Mouse (Mus musculus) R1 (cell line): ENCODE data around the gene Nucb1.
"Not testable (repeated sequence)": the region's sequence is repeated elsewhere in the genome, so short reads cannot be mapped to it uniquely, and the experiment has no call there.

ENCODE experiments used
- DNase-seq: peaks from one replicate; pipeline ENCODE4 v3.0.0-alpha.2; 2018; ENCODE audit warnings: low read depth, low spot score

Nucb1 gene

DNA sequence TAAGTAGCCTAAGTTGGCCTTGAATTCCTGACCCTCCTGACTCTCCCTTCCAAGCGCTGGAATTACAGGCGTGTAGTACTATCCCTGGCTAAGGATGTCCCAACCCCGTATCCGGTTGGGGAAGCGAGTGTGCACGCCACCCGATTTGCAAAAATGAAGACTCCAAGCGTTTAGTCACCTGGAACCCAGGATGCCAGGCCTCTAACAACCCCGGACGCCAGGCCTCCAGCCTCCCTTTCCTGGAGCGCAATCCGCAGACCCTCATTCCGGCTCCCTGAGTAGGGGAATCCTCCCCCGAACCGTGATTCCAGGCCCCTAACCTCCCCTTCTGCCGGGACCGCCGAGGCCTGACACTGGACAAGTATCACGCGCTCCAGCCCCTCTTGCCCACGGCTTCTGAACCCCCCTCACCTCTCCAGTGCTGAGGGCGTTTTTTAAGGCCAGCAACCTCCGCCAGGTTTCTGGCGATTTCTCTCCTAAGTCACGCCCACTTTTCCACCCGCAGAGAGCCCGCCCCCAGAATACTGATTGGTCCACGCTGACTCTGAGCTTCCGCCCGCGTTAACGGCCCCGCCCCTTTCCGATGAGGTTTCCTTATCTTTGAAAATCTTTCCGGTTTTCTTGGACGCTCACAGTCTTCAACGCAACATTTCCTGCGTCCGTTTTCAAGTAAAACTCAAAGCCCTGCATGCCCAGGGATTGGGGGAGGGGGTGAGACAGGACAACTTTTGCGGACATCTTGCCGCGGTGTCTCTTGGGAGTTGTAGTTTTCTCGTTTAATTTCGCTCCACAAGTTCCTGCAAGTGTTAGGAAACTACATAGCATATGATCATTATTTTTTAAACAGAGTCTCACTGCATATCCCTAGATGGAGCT, at the start of gene Nucb1:
Gene Nucb1, minus strand, starts transcription at position 495 of the 876 bp plus-strand sequence.
- DNase-seq, result peak; percentile 97

DNA sequence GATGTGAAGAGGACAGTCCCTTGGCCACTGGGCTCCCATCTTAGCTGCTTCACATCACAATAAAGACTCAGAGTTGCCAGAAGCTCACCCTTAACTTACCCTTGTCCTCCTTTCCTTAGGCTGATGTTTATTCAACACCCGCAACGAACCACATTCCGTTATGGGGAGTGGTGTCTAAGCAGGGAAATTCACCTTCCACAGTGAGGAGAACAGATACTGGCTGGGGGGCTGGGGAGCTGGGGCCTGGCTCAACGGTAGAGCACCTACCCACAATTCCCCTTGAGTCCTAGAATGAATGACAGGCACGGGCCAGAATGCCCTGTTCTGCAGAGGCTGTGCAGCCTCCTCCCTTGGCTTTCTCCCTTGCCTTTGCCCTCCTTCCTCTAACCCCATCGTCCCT, 48.7 kb upstream of the Nucb1 start:
- DNase-seq, result peak; percentile 98

DNA sequence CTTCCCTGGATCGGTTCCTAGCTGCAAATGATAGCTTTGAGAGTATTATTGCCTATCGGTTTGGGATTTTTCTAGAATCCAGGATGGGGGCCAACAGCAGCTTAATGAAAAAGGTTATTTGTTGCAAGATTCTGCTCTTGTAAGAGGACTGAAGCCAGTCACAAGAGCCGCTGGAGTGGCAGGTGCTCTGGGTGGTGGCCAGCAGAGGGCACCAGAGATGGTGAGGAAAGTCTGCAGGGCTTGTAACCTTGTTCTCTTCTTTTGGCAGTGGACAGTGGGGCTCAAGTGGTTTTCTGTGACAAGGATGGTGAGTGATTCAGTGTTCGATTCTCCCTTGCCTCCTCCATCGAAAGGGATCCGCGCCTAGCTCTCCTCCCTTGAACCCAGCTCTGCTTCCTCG, 45.6 kb upstream of the Nucb1 start:
- DNase-seq, result peak; percentile 84

DNA sequence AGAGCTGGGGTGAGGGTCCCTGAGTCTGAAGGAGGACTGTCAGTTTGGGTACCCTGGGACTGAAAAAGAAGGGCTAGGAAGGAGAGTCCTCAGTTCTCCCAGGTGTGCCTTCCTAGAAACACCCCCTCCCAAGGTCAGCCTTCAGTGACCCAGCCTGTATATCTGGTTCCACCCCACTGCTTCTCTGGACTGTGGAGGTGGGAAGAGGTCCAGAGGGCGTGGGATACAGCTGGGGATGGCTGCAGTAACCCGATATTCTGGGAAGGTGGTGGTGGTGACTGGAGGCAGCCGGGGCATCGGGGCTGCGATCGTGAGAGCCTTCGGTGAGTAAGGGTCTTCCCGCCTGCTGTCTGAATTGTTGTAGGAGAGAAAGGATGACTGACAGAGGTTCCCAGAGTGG, 44.5 kb upstream of the Nucb1 start, which contains the start of gene Hsd17b14:
Gene Hsd17b14, plus strand, starts transcription at position 150 of the 400 bp plus-strand sequence.
- DNase-seq, result peak; percentile 74

DNA sequence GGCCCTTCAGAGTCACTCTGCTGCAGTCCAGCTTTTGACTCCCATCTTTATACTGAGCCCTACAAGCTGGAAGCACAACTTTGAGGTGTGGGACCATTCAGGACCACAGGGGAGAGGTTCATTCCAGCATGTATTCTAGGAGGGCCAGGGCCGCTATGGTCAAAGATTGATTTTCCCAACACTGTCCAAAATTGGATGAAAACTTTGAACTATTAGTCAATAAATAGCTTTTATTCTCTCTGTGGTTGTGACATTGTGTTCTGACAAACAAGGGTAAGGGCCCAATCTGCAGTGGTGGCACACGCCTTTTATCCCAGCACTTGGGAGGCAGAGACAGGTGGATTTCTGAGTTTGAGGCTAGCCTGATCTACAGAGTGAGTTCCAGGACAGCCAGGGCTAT, 43.8 kb upstream of the Nucb1 start:
- DNase-seq, result no peak

DNA sequence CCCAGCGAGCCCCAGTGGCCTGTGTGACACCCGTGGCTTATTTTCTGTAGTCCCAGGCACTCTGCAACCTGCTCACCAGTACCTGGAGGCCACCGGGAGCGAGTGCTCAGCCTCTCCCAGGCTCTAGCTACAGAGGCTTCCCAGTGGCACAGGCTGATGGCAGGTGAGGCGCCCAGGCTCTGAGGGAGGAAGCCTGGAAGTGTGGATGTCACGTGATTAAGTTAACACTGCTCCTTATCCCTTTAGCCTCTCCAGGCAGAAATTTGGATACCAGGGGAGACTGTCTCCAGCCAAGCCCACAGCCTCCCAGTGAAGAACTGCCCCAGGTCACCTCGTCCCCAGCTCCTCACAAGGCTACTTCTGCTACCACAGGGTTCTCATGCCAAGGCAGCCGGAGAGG, 43.3 kb upstream of the Nucb1 start:
- DNase-seq, result peak; percentile 57

DNA sequence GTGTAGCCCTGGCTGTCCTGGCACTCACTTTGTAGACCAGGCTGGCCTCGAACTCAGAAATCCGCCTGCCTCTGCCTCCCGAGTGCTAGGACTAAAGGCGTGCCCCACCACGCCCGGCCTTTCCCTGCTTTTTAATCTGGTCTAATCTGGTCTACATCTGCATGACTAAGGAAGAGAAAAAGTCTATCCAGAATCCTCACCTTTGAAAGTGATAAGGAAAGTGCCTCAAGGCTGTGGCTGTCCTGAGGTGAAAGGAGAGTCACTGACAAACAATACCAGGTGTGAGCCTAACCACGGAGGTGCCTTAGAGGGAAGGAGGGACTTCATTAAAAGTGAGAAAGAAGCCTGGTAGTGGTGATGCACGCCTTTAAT, 41.3 kb upstream of the Nucb1 start:
- DNase-seq, result peak; percentile 98

DNA sequence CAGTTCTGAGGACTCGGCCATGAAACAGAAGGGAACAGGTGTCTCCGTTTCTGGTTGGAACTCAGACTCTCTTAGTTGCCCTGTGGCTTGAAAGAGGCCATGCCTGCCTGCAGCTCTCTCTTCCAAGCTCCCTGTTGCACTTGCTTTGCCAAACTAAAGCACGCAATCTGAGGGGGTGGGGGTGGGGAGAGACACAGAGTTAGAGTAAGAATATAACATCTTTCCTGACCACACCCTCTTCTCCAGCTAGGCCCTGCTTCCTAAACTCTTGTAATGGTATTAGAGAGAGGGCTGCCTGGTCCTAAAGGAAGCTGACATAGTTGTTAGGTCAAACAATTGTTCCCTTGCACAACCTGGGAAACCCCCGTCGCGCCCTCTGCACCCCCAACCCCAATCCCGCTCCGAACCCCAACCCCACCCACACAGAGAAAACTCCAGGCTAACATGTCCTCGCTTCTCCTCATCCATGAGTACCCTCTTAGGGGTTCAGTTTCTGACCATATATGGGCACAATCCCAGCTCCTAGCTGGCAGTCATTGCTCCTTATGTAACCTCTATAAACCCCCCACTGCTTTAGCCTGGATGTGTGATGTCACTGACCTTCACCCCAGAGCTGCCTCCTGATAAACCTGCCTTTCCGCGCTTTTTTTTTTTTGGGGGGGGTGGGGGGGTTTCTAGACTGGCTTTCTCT, 40.8 kb upstream of the Nucb1 start:
- DNase-seq, result peak; percentile 92

DNA sequence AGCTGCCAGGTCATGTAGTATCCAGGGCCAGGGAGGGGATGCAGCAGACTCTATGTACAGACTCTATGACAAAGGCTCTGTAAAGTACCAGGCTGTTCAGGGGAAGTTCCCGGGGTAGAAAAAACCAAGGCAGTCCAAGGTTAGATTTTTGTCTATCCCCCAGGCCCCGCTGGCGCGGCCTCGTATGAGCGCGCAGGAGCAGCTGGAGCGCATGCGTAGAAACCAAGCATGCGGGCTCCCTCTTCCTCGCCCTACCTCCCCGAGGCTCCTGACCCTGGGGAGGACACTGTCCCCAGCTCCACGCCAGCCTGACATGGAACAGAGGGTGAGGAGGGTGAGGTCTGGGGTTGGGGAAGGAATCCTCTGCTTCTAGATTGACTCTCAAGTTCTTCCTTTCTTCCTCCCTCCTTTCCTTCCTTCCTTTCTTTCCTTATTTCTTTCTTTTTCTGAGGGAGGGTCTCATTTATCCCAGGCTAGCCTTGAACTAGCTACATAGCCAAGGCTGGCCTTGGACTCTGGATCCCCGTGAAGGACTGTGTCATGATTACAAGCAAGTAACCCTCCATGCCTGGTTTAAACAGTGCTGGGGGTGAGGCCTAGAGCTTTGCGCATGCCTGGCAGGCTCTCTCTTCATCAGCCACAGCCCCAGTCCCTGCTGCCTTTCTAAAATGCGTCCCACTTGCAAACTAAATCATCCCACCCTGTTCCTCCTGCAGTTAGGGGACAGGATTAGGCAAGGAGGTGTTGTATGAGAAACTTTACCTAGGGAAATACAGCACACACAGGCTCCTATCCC, 39.6 kb upstream of the Nucb1 start:
- peak; percentile 84 for DNase-seq

DNA sequence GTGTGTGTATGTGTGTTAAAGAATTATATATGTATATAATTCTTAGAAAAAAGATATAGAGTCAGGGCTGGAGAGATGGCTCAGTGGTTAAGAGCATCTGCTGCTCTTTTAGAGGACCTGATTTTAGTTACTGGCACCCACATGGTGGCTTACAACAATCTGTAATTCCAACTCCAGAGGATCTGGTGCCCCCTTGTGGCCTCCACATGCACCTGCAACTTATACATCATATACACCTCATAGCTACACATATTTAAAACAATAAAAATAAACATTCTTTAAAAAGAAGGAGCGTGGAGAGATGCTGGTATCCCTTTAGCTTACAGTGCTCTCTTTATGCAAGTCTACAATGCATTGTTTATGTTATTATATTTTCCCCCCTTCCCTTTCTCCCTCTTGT, 34.3 kb upstream of the Nucb1 start:
- DNase-seq, result peak; percentile 62

DNA sequence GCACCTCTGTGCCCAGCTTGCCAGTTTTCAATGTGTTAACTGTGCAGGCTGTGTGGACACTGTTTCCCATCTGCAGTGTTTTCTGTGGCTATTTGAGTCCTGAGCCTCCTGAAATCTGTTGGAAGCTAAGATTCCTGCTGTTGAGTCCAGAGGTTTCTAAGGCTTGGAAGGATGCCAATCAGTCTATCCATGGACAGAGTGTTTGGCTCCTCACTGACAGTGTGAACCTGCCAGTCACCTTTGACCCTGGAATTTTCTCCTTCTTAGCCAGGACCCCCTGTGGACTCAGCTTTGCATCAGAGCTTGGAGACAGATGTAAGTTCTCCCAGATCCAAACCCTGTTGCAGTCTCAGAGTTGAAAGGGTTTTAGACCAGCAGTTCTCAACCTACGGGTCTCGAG, 30.0 kb upstream of the Nucb1 start:
- DNase-seq, result no peak

DNA sequence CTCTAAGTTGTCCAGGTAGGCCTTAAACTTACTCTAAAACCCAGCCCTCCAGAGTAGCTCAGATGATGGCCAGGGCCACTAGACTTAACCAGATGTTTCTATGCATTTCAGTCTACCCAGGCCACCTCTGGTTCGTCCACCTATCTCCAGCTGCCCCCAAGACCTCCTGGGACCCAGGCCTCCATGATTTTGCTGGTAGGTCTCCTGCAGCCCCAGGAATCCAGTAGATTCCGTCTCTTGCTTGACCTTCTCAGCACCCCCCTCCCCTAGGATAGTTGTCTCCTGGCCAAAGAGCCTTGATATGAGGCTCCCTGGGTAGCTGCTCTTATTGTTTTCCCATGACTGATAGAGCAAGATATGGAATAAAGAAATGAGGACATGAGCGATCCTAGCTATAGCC, 28.9 kb upstream of the Nucb1 start:
- DNase-seq, result no peak

DNA sequence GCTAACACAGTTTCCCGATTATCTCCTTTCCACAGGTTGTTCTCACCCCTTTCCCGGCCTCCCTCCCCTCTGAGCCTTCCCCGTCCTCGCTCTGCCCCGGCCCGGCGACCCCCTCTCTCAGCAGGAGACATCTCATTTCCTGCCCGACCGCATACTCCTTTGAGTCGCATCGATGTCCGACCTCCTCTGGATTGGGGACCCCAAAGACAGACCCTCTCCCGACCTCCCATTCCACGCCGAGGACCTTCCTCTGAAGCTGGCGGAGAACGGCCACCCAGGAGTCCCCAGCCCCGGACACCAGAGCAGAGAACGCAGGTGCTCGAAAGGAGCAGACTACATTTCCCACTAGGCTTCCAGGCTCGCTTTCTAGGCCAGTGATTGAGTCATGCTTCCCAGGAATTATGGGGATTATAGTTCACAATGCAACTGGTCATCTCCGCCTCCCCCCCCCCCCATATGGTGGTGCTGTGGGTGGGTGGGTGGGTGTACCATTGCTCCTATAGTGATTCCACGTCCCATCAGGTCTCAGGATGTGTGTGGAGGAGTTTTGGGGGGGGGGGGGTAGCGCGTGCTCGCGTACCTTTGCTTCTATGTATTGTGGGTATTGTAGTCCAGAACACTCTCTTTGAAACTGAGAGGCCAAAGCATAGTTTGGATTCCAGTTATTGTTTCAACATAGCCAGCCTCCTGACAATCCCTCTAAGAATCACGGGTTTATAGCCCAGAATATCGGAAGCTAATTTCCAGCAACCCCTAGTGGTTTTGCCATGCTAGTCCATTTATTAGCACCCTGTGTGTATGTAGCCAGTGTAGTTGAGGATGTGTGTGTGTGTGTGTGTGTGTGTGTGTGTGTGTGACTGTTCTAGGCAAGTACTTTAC, 28.2 kb upstream of the Nucb1 start:
- DNase-seq, result peak; percentile 82

DNA sequence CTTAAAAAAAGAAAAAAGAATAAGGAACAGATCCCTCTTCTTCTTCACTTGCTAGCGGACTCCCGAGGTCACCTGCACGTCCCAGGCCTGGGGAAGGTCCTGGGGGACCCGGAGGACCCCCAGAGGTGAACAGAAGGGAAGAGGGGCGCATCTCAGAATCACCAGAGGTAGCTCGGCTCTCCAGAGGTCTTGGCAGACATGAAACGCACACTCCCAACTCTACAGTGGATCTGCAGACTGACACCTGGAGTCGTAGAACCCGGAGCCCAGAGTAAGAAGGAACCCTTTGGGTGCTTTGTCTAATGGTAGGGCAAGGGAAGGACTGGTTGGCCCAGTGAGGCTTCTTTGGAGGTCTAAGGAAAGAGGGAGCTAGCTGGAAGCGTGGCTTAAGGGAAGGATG, 27.4 kb upstream of the Nucb1 start:
- no peak for DNase-seq

DNA sequence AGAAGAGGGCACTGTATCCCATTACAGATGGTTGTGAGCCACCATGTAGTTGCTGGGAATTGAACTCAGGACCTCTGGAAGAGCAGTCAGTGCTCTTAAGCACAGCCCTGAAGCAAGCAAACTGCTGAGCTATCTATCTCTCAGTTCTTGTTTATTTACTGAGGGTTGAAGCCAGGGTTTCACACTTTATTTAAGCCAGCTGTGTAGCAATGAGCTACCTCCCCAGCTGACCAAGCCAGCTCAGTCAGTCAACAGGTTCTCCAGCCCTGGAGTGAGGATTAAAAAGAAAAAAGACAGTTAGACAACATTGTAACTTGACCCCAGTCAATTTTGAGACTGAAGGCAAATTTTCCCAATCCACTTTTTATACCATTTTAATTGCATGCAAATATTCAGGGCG, 25.5 kb upstream of the Nucb1 start:
- no peak for DNase-seq

DNA sequence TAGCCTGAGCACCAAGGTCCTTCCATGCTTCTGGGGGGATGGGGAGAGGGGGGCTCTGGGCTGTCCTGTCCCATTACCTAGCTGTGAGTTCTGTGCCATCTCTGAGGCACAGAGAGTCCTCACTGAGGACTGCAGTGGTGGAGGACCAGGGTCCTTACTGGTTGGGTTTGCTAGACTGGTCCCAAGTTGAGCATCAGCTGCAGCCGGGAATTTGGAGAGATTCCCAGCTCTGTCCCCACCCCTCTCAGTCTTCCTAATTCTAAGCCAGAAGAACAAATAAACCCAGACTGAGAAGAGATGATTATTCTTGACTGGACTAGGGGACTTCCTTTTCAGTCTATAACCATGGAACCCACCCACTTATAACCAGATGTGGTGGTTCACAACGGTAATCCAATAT, 20.4 kb upstream of the Nucb1 start:
- DNase-seq, result no peak

DNA sequence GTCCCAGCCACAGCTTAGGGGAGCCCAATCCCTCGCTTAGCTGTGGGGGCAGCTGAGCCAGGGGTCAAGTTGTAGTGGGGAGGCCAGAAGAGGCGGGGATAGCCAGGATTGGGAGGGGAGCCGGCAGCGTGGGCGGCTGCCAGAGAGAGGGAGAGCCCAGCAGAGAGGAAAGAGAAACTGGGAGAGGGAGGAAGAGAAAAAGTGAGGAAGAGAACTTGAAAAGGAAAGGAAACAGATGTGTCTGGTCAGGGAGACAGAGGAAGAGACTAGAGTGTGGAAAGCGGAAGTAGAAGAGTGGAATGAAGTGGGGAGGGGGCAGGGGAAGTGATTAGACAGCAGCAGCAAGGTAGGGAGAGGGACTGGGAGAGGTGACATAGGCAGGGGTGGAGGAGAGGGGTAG, 19.3 kb upstream of the Nucb1 start:
- DNase-seq, result no peak

DNA sequence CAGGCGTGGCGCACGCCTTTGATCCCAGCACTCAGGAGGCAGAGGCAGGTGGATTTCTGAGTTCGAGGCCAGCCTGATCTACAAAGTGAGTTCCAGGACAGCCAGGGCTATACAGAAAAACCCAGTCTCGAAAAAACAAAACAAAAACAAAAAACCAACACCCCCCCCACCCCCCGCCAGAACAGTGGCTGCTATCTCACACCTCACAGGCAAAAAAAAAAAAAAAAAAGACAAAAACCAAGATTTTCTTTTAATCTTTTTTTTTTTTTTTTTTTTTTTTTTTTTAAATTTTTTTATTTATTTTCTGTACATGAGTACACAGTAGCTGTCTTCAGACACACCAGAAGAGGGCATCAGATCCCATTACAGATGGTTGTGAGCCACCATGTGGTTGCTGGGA, 17.0 kb upstream of the Nucb1 start:
- DNase-seq, result not testable (repeated sequence)

DNA sequence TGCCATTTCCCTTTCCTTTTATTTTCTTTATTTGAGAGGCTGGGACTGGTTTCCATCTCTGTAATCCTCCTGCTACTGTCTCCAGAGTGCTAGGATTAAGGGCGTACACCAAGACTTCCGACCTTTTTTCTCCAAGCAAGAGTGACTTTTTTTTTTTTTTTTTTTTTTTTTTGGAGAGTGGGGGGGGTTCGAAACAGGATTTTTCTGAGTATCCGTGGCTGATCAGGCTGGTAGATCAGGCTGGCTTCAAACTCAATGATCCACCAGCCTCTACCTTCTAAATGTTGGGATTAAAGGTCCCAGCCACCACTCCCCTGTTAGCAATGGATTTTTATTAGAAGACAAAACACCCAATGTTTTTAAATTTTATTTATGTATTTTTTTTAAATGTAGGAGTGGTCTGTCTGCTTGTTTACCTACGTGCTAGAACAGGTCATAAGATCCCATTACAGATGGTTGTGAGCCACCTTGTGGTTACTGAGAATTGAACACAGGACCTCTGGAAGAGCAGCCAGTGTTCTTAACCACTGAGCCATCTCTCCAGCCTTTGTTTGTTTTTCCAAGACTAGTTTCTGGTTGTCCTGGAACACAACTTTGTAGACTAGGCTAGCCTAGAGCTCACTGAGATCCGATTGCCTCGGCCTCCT, 16.4 kb upstream of the Nucb1 start:
- peak; percentile 74 for DNase-seq

DNA sequence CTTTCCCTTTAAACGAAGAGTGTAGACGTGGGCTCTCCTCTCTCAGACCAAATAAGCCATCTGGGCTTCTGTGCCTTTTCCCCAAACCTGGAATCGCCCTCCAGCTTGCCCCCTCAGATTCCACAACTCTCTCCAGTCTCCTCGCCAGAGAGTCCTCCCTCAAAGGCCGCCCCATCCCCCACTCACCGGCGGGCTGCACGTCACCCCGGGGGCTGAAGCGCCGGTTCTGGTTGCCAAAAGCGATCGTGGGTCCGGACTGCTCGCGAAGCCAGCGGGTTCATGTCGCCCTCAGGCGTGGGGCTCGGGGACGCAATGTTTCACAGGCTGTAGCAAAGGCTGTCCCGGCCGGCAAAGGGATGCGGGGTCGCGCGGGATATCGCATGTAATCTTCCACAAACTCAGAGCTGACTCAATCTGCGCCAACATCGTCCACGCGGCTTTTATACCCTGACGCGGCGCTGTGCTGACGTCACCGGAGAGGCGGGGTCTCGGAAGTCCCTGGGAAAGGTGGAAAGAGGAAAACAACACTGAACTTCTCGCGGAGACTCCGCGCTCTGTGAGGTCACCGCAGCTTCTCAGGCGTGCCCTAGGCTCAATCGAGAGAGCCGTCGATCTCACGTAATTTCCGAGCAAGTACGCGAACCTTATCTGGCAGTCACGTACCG, 15.7 kb upstream of the Nucb1 start, which contains the start of the genes Ppp1r15a and Plekha4:
Gene Ppp1r15a, minus strand, starts transcription at position 460 of the 665 bp plus-strand sequence.
Gene Plekha4, plus strand, starts transcription at position 522 of the 665 bp plus-strand sequence.
- peak; percentile 98 for DNase-seq
